8 mouse cellular contexts compared by ENCODE assay signal in genomic region chr11:116490232-116491107, GRCm38 (mm10). TPM values are rescaled to one million over a fixed set of nuclear protein-coding genes. Genes with fewer than 3 reads are reported as not detected.
DNase-seq lines count a peak whose midpoint lies in the region; ATAC-seq and TF ChIP-seq lines count a peak whose summit lies in the region.

No protein-coding gene starts in this region.

- no peaks in the 10 kb centered on the region for H3K27me3 ChIP-seq in forebrain, embryonic 13.5 days
- H3K27me3 ChIP-seq in liver, embryonic 16.5 days (ENCODE audit: control insufficient read depth, insufficient read depth, low read depth, low read length), result no peaks in the 10 kb centered on the region
- H3K27me3 ChIP-seq in neural tube, embryonic 12.5 days (replicated peaks), result no peaks in the 10 kb centered on the region
- no peaks in the 10 kb centered on the region for H3K27me3 ChIP-seq in stomach, postnatal 0 days (ENCODE audit: control insufficient read depth, insufficient read depth, low read length)

- peak; percentile 80 for TF ChIP-seq EP300 in stomach, postnatal 0 days (optimal IDR thresholded peaks at IDR 0.05)

- intact Hi-C loops in heart, postnatal 10 days (cut with DNase I), result no loop called here

- H3K4me1 ChIP-seq in forebrain, embryonic 13.5 days, result peaks cover 23% of the 10 kb centered on the region
- peaks cover 14% of the 10 kb centered on the region for H3K4me1 ChIP-seq in liver, embryonic 16.5 days (ENCODE audit: control insufficient read depth, low read depth, low read length)
- peaks cover 8% of the 10 kb centered on the region for H3K4me1 ChIP-seq in neural tube, embryonic 12.5 days
- peaks cover 3% of the 10 kb centered on the region; the same call in 1 of the 2 replicates for H3K4me1 ChIP-seq in stomach, postnatal 0 days (replicated peaks; ENCODE audit: control insufficient read depth, insufficient read depth)

- peak; percentile 93 for DNase-seq in ES-CJ7 (ENCODE audit: low read depth, low spot score)
- DNase-seq in heart, postnatal 10 days, result peak; percentile 92 to 93
- DNase-seq in kidney, postnatal 4 days, result peak; percentile 92 to 95
- DNase-seq in stomach, postnatal 0 days (ENCODE audit: low spot score), result peak; percentile 92

- H3K4me2 ChIP-seq in forebrain, embryonic 13.5 days, result peak overlapping the region; percentile 77
- peak overlapping the region; percentile 93 for H3K4me2 ChIP-seq in liver, embryonic 16.5 days (ENCODE audit: low read depth, low read length)
- H3K4me2 ChIP-seq in neural tube, embryonic 12.5 days (replicated peaks), result peak overlapping the region; percentile 79
- H3K4me2 ChIP-seq in stomach, postnatal 0 days (replicated peaks; ENCODE audit: low read depth), result peak overlapping the region; percentile 78

- no peaks in the 10 kb centered on the region for H3K9me3 ChIP-seq in forebrain, embryonic 13.5 days (replicated peaks)
- no peaks in the 10 kb centered on the region for H3K9me3 ChIP-seq in liver, embryonic 16.5 days (replicated peaks; ENCODE audit: control insufficient read depth, low read length)
- no peaks in the 10 kb centered on the region for H3K9me3 ChIP-seq in neural tube, embryonic 12.5 days
- no peaks in the 10 kb centered on the region for H3K9me3 ChIP-seq in stomach, postnatal 0 days (ENCODE audit: control insufficient read depth, low read length)

- TF ChIP-seq CTCF in stomach, postnatal 0 days (IDR thresholded peaks at IDR 0.05; ENCODE audit: low read depth), result 0 out of 2 replicates have a peak, but pooled peaks have one; percentile 0

- H3K27ac ChIP-seq in forebrain, embryonic 13.5 days, result peak overlapping the region; percentile 90
- peak overlapping the region; percentile 77 for H3K27ac ChIP-seq in liver, embryonic 16.5 days (ENCODE audit: low read length)
- peak overlapping the region; percentile 91 for H3K27ac ChIP-seq in neural tube, embryonic 12.5 days
- H3K27ac ChIP-seq in stomach, postnatal 0 days (replicated peaks), result peak overlapping the region; percentile 94

- under 1% methylated on average over 62 of the region's 62 CpGs for whole genome bisulfite sequencing in forebrain, embryonic 13.5 days
- WGBS in liver, embryonic 16.5 days (ENCODE audit: insufficient replicate concordance), result under 1% methylated on average over 62 of the region's 62 CpGs
- WGBS in neural tube, embryonic 12.5 days, result under 1% methylated on average over 62 of the region's 62 CpGs
- under 1% methylated on average over 47 of the region's 62 CpGs for WGBS in stomach, postnatal 0 days

- peak overlapping the region; percentile 99 for H3K4me3 ChIP-seq in forebrain, embryonic 13.5 days
- H3K4me3 ChIP-seq in liver, embryonic 16.5 days (ENCODE audit: low read depth, low read length), result peak overlapping the region; percentile 89
- H3K4me3 ChIP-seq in neural tube, embryonic 12.5 days, result peak overlapping the region; percentile 99
- H3K4me3 ChIP-seq in stomach, postnatal 0 days (ENCODE audit: low read depth, low read length), result peak overlapping the region; percentile 98

- ATAC-seq in cerebellum, adult (ENCODE audit: insufficient number of reproducible peaks, low FRiP score, low TSS enrichment), result peak; percentile 75; the same call in 1 of the 2 replicates
- ATAC-seq in forebrain, embryonic 13.5 days, result peak; percentile 96
- ATAC-seq in liver, embryonic 16.5 days (ENCODE audit: low read depth), result peak; percentile 92
- ATAC-seq in neural tube, embryonic 12.5 days (ENCODE audit: low FRiP score, low read depth), result peak; percentile 89
- peak; percentile 85 for ATAC-seq in stomach, postnatal 0 days (ENCODE audit: low FRiP score, low TSS enrichment)

- peaks cover 22% of the 10 kb centered on the region for H3K36me3 ChIP-seq in forebrain, embryonic 13.5 days (ENCODE audit: poor library complexity, severe bottlenecking)
- 0 out of 2 replicates have a peak, but pooled peaks cover 2% of the 10 kb centered on the region for H3K36me3 ChIP-seq in liver, embryonic 16.5 days (ENCODE audit: control insufficient read depth, insufficient read depth)
- H3K36me3 ChIP-seq in neural tube, embryonic 12.5 days, result peaks cover 23% of the 10 kb centered on the region
- H3K36me3 ChIP-seq in stomach, postnatal 0 days (ENCODE audit: control insufficient read depth, insufficient read depth, low read length), result 0 out of 2 replicates have a peak, but pooled peaks cover 3% of the 10 kb centered on the region

- peak overlapping the region; percentile 98 for H3K9ac ChIP-seq in forebrain, embryonic 13.5 days
- H3K9ac ChIP-seq in liver, embryonic 16.5 days (ENCODE audit: low read depth, low read length), result peak overlapping the region; percentile 90
- peak overlapping the region; percentile 95 for H3K9ac ChIP-seq in neural tube, embryonic 12.5 days
- H3K9ac ChIP-seq in stomach, postnatal 0 days (ENCODE audit: low read length), result peak overlapping the region; percentile 97

RNA-seq across cellular contexts. Expression of gene Prpsap1, which starts 3.5 kb away (rescaled TPM):
- 178 and 184 TPM in 2 replicates for polyA plus RNA-seq in forebrain, embryonic 13.5 days (2015; fragmentation: Nextera tagmentation; extraction: Ambion mirVana)
- 10 to 100 TPM; 45.3 to 45.8 TPM for total RNA-seq in heart, postnatal 10 days (2021)
- polyA plus RNA-seq in liver, embryonic 16.5 days (2015; fragmentation: Nextera tagmentation; extraction: Ambion mirVana), result 47.6 and 47.9 TPM in 2 replicates
- polyA plus RNA-seq in neural tube, embryonic 12.5 days (2016; fragmentation: Nextera tagmentation; extraction: Ambion mirVana), result 199 and 200 TPM in 2 replicates
- polyA plus RNA-seq in stomach, postnatal 0 days (2015; fragmentation: Nextera tagmentation; extraction: Ambion mirVana), result 94.0 and 97.1 TPM in 2 replicates

RNA-seq across cellular contexts. Expression of gene Qrich2, which starts 24.4 kb away (rescaled TPM):
- polyA plus RNA-seq in forebrain, embryonic 13.5 days (2015; fragmentation: Nextera tagmentation; extraction: Ambion mirVana), result 0.09 TPM in 1 of 2 replicates, not detected in the other
- total RNA-seq in heart, postnatal 10 days (2021), result not detected
- not detected in 2 replicates for polyA plus RNA-seq in liver, embryonic 16.5 days (2015; fragmentation: Nextera tagmentation; extraction: Ambion mirVana)
- not detected in 2 replicates for polyA plus RNA-seq in neural tube, embryonic 12.5 days (2016; fragmentation: Nextera tagmentation; extraction: Ambion mirVana)
- 0.08 and 0.16 TPM in 2 replicates for polyA plus RNA-seq in stomach, postnatal 0 days (2015; fragmentation: Nextera tagmentation; extraction: Ambion mirVana)

RNA-seq across cellular contexts. Expression of gene Sphk1, which starts 40.3 kb away (rescaled TPM):
- polyA plus RNA-seq in forebrain, embryonic 13.5 days (2015; fragmentation: Nextera tagmentation; extraction: Ambion mirVana), result 0.98 and 2.2 TPM in 2 replicates
- 1 to 10 TPM; 2.5 to 3.9 TPM for total RNA-seq in heart, postnatal 10 days (2021)
- 23.7 and 24.3 TPM in 2 replicates for polyA plus RNA-seq in liver, embryonic 16.5 days (2015; fragmentation: Nextera tagmentation; extraction: Ambion mirVana)
- polyA plus RNA-seq in neural tube, embryonic 12.5 days (2016; fragmentation: Nextera tagmentation; extraction: Ambion mirVana), result 7.6 and 9.3 TPM in 2 replicates
- polyA plus RNA-seq in stomach, postnatal 0 days (2015; fragmentation: Nextera tagmentation; extraction: Ambion mirVana), result 7.9 and 10.0 TPM in 2 replicates

RNA-seq across cellular contexts. Expression of gene Ubald2, which starts 56.6 kb away (rescaled TPM):
- polyA plus RNA-seq in forebrain, embryonic 13.5 days (2015; fragmentation: Nextera tagmentation; extraction: Ambion mirVana), result 45.5 and 58.2 TPM in 2 replicates
- total RNA-seq in heart, postnatal 10 days (2021), result 10 to 100 TPM; 47.2 to 49.4 TPM
- 34.1 and 34.5 TPM in 2 replicates for polyA plus RNA-seq in liver, embryonic 16.5 days (2015; fragmentation: Nextera tagmentation; extraction: Ambion mirVana)
- 53.8 and 72.3 TPM in 2 replicates for polyA plus RNA-seq in neural tube, embryonic 12.5 days (2016; fragmentation: Nextera tagmentation; extraction: Ambion mirVana)
- polyA plus RNA-seq in stomach, postnatal 0 days (2015; fragmentation: Nextera tagmentation; extraction: Ambion mirVana), result 35.4 and 35.7 TPM in 2 replicates

Comparison
In these comparisons a context has a peak if more than half of its experiments do, and no peak if none do; other contexts are left out.
1. Peak in every context shown above with its lines: DNase-seq, ATAC-seq, H3K4me3 ChIP-seq and H3K27ac ChIP-seq.